Mouse (Mus musculus) embryonic fibroblast, embryonic 13.5 days (primary cell): ENCODE measurements at regions not wholly inside any gene's neighbourhood (a gene's known extent, or its start where the extent isn't known, plus 50 kb on each side); places are given as distances from the start of the nearest gene placed in this dataset.

Experiments
- CTCF ChIP-seq: IDR thresholded peaks from 2 replicates; pipeline ENCODE4 v1.5.1; 2011; ENCODE audit warnings: mild to moderate bottlenecking, control low read depth, low read length, moderate library complexity, borderline replicate concordance; ENCODE audit not compliant: insufficient read depth
- POLR2A ChIP-seq: IDR thresholded peaks from 2 replicates; pipeline ENCODE4 v1.6.1; 2011; ENCODE audit warnings: low read depth, mild to moderate bottlenecking, control low read depth, low read length, moderate library complexity

DNA sequence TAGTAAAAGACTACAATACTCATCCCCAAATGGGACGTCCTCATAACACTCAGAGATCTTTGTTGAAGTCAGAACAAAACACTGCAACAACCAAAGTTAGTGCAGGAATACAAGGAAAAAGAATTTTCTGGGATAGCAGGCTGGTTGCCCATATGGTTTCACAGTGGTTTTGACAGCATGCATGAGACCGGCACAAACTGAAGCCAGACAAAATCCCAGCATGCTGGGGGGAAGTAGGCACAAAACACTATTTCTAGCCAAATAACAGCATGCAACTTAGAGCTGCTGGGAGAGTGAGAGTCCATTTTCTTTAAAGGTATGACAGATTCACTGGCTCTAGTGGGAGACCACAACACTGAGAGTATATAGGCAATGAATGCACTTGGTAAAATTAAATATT is 619.1 kb upstream of the Manea start:
- TF ChIP-seq POLR2A (no peak), CTCF (no peak)
